ENCODE assay signal across 16 mouse cellular contexts in genomic region chr19:18557708-18558107, GRCm38 (mm10).
DNase-seq lines count a peak whose midpoint lies in the region; ATAC-seq and TF ChIP-seq lines count a peak whose summit lies in the region.
"Had no signal": no experiment of that assay in that cellular context is flagged by ENCODE, and none has a peak within 500 bp of the region (broad histone marks: within the 10 kb centered on the region; RNA-seq: fewer than 3 reads in every experiment).

No protein-coding gene starts in this region.

- no peak overlapping the region for H3K9ac ChIP-seq in hindbrain, postnatal 0 days (replicated peaks; ENCODE audit: low read length)
- H3K9ac ChIP-seq in hindbrain, embryonic 14.5 days: no peak overlapping the region
- no peak overlapping the region for H3K9ac ChIP-seq in lung, postnatal 0 days (replicated peaks; ENCODE audit: low read depth)
- no peak overlapping the region for H3K9ac ChIP-seq in stomach, postnatal 0 days (ENCODE audit: low read length)
- H3K9ac ChIP-seq: embryonic facial prominence, embryonic 13.5 days; forebrain, embryonic 15.5 days; limb, embryonic 15.5 days had no signal

- TF ChIP-seq EP300 in lung, postnatal 0 days (IDR thresholded peaks at IDR 0.05): no peak
- TF ChIP-seq EP300 in stomach, postnatal 0 days (optimal IDR thresholded peaks at IDR 0.05): no peak

- H3K4me2 ChIP-seq in hindbrain, postnatal 0 days (ENCODE audit: low read depth, low read length): no peak overlapping the region
- H3K4me2 ChIP-seq in hindbrain, embryonic 14.5 days (replicated peaks): no peak overlapping the region
- H3K4me2 ChIP-seq in lung, postnatal 0 days (replicated peaks; ENCODE audit: low read depth, low read length): no peak overlapping the region
- no peak overlapping the region for H3K4me2 ChIP-seq in stomach, postnatal 0 days (replicated peaks; ENCODE audit: low read depth)
- H3K4me2 ChIP-seq: embryonic facial prominence, embryonic 13.5 days; forebrain, embryonic 15.5 days; limb, embryonic 15.5 days had no signal

- POLR2A ChIA-PET in Patski (lab: Charles Lee): no interaction called here

- H3K4me1 ChIP-seq in hindbrain, postnatal 0 days (ENCODE audit: insufficient read depth, low read length): no peaks in the 10 kb centered on the region
- H3K4me1 ChIP-seq in hindbrain, embryonic 14.5 days (replicated peaks; ENCODE audit: control insufficient read depth, insufficient read depth, low read length): no peaks in the 10 kb centered on the region
- H3K4me1 ChIP-seq in lung, postnatal 0 days (ENCODE audit: insufficient read depth, low read depth, low read length): no peaks in the 10 kb centered on the region
- H3K4me1 ChIP-seq in stomach, postnatal 0 days (replicated peaks; ENCODE audit: control insufficient read depth, insufficient read depth): no peaks in the 10 kb centered on the region
- H3K4me1 ChIP-seq: embryonic facial prominence, embryonic 13.5 days; forebrain, embryonic 15.5 days; limb, embryonic 15.5 days had no signal

- peak; percentile 71 for TF ChIP-seq CTCF in hindbrain, postnatal 0 days (IDR thresholded peaks at IDR 0.05; ENCODE audit: low read depth)
- TF ChIP-seq CTCF in lung, postnatal 0 days (IDR thresholded peaks at IDR 0.05): peak; percentile 76
- TF ChIP-seq CTCF in Patski (IDR thresholded peaks at IDR 0.05): peak; percentile 57
- peak; percentile 73 for TF ChIP-seq CTCF in stomach, postnatal 0 days (IDR thresholded peaks at IDR 0.05; ENCODE audit: low read depth)

- H3K36me3 ChIP-seq in hindbrain, postnatal 0 days (ENCODE audit: insufficient read depth, low read length): no peaks in the 10 kb centered on the region
- H3K36me3 ChIP-seq in hindbrain, embryonic 14.5 days (replicated peaks; ENCODE audit: control insufficient read depth, insufficient read depth): no peaks in the 10 kb centered on the region
- no peaks in the 10 kb centered on the region for H3K36me3 ChIP-seq in lung, postnatal 0 days (ENCODE audit: insufficient read depth, low read length)
- H3K36me3 ChIP-seq in stomach, postnatal 0 days (ENCODE audit: control insufficient read depth, insufficient read depth, low read length): no peaks in the 10 kb centered on the region
- H3K36me3 ChIP-seq: embryonic facial prominence, embryonic 13.5 days; forebrain, embryonic 15.5 days; limb, embryonic 15.5 days had no signal

- ATAC-seq in hindbrain, postnatal 0 days: no peak
- no peak for ATAC-seq in hindbrain, embryonic 14.5 days (ENCODE audit: low FRiP score)
- ATAC-seq in lung, postnatal 0 days: no peak
- no peak for ATAC-seq in Patski
- no peak for ATAC-seq in stomach, postnatal 0 days (ENCODE audit: low FRiP score, low TSS enrichment)
- ATAC-seq: forebrain, embryonic 15.5 days; inflammation-experienced regulatory T-cells, adult 6 months had no signal

- WGBS in hindbrain, postnatal 0 days: 82% methylated on average over 1 of the region's 1 CpGs
- 91% methylated on average over 1 of the region's 1 CpGs for WGBS in hindbrain, embryonic 14.5 days
- 80% methylated on average over 1 of the region's 1 CpGs for WGBS in lung, postnatal 0 days
- 88% methylated on average over 1 of the region's 1 CpGs for WGBS in stomach, postnatal 0 days

- CTCF ChIA-PET in Patski (lab: Charles Lee): interaction anchor here (0.9 to 3.6 kb wide), 12 partner anchors 9 to 1078 kb away, joined by 3 to 17 read pairs (median 3); no protein-coding TSS in a partner anchor

- H3K4me3 ChIP-seq in hindbrain, postnatal 0 days (ENCODE audit: low read length): no peak overlapping the region
- H3K4me3 ChIP-seq in hindbrain, embryonic 14.5 days (replicated peaks; ENCODE audit: low read length): no peak overlapping the region
- no peak overlapping the region for H3K4me3 ChIP-seq in lung, postnatal 0 days (ENCODE audit: low read depth, low read length)
- H3K4me3 ChIP-seq in stomach, postnatal 0 days (ENCODE audit: low read depth, low read length): no peak overlapping the region
- H3K4me3 ChIP-seq: embryonic facial prominence, embryonic 13.5 days; forebrain, embryonic 15.5 days; limb, embryonic 15.5 days had no signal

- no peaks in the 10 kb centered on the region for H3K9me3 ChIP-seq in hindbrain, postnatal 0 days (ENCODE audit: low read length)
- no peaks in the 10 kb centered on the region for H3K9me3 ChIP-seq in hindbrain, embryonic 14.5 days (ENCODE audit: control insufficient read depth, low read length)
- H3K9me3 ChIP-seq in lung, postnatal 0 days (ENCODE audit: low read length): no peaks in the 10 kb centered on the region
- H3K9me3 ChIP-seq in stomach, postnatal 0 days (ENCODE audit: control insufficient read depth, low read length): no peaks in the 10 kb centered on the region
- H3K9me3 ChIP-seq: embryonic facial prominence, embryonic 13.5 days; forebrain, embryonic 15.5 days; limb, embryonic 15.5 days had no signal

- in situ Hi-C loops in Patski (cut with MboI; ENCODE audit: low pct_unique_long_range_greater_than_20kb): loop anchor here (10.0 kb wide), 1 partner anchor 277 kb away; no protein-coding TSS in a partner anchor

- DNase-seq in hindbrain, postnatal 0 days (ENCODE audit: low spot score): peak; percentile 43
- DNase-seq in hindbrain, embryonic 14.5 days (ENCODE audit: low spot score): no peak
- peak; percentile 32 for DNase-seq in lung, postnatal 0 days (ENCODE audit: low spot score)
- DNase-seq in lung, postnatal 14 days: no peak
- no peak for DNase-seq in Patski (ENCODE audit: low read depth, low spot score)
- no peak for DNase-seq in stomach, postnatal 0 days (ENCODE audit: low spot score)
- no peak for DNase-seq in kidney, postnatal 25 days
- DNase-seq: cerebellum, adult 18-20 months; heart, postnatal 10 days; kidney, postnatal 14 days; layer of hippocampus, postnatal 36 days; thymus, postnatal 4 days had no signal

- H3K27ac ChIP-seq in hindbrain, postnatal 0 days: no peak overlapping the region
- no peak overlapping the region for H3K27ac ChIP-seq in hindbrain, embryonic 14.5 days
- H3K27ac ChIP-seq in lung, postnatal 0 days (ENCODE audit: low read length): no peak overlapping the region
- H3K27ac ChIP-seq in stomach, postnatal 0 days (replicated peaks): no peak overlapping the region
- H3K27ac ChIP-seq: embryonic facial prominence, embryonic 13.5 days; forebrain, embryonic 15.5 days; limb, embryonic 15.5 days had no signal

- H3K27me3 ChIP-seq in hindbrain, postnatal 0 days (ENCODE audit: insufficient read depth, low read length): no peaks in the 10 kb centered on the region
- H3K27me3 ChIP-seq in hindbrain, embryonic 14.5 days (ENCODE audit: control insufficient read depth, insufficient read depth, low read length): no peaks in the 10 kb centered on the region
- no peaks in the 10 kb centered on the region for H3K27me3 ChIP-seq in lung, postnatal 0 days (replicated peaks; ENCODE audit: insufficient read depth, low read length)
- peaks cover 12% of the 10 kb centered on the region for H3K27me3 ChIP-seq in Patski
- H3K27me3 ChIP-seq in stomach, postnatal 0 days (ENCODE audit: control insufficient read depth, insufficient read depth, low read length): no peaks in the 10 kb centered on the region
- H3K27me3 ChIP-seq: embryonic facial prominence, embryonic 13.5 days; forebrain, embryonic 15.5 days; limb, embryonic 15.5 days had no signal

Comparison
In these comparisons a context has a peak if more than half of its experiments do, and no peak if none do; other contexts are left out.
1. DNase-seq: peak in hindbrain, postnatal 0 days (single experiment) and lung, postnatal 0 days (single experiment); none in hindbrain, embryonic 14.5 days (single experiment), lung, postnatal 14 days (single experiment), Patski (single experiment), stomach, postnatal 0 days (single experiment) and kidney, postnatal 25 days (0 of 2).
2. Peak in every context shown above with its lines, with median percentiles within 50 percentile points of each other: CTCF ChIP-seq.